Mouse (Mus musculus): ENCODE results near the gene Ankrd52. TPM values are rescaled to one million over a fixed set of nuclear protein-coding genes. Genes with fewer than 3 reads are reported as not detected.
A peak's percentile ranks its signal among the peaks of the same experiment; 100 is the strongest.

The Ankrd52 gene
- total RNA-seq, 4 experiments from 2014 or later: 41.2 to 49.0 (median 44.8) TPM

DNA sequence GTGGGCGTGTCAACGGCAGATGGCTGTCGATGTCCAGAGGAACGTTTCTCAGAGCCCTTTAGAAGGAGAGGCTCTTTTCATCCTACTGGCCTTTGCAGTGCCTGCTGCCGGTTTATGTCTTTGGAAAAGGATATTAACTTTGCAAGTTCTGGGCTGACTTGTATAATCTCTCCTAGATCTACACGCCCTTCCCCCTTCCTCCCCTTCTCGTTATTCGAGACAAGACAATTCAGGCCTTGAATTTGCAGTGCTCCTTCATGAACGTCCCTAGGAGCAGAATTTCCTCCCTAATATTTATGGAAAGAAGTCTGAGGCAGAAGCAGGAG is 7.7 kb upstream of the Ankrd52 start:
- no peak for DNase-seq (ENCODE audit: low spot score in 2 of 2)

DNA sequence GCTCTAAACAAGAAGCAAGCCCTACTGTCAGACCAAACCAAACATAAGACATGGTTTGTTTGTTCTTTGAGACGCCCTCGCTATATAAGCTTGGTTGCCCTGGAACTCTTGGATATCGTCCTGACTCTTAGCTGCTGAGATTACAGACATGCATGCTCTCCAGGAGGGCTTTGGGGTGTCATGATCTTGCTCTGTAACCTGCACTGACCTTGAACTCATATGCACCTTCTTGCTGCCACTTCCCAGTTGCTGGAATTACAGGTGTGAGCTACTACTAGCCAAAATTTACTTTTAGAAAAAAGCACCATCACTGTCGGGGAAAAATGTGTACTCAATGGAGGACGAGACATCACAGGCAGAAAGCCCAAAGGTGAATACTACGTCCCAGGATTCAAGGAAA is 7.3 kb upstream of the Ankrd52 start:
- no peak for DNase-seq (ENCODE audit: low spot score in 2 of 2)

DNA sequence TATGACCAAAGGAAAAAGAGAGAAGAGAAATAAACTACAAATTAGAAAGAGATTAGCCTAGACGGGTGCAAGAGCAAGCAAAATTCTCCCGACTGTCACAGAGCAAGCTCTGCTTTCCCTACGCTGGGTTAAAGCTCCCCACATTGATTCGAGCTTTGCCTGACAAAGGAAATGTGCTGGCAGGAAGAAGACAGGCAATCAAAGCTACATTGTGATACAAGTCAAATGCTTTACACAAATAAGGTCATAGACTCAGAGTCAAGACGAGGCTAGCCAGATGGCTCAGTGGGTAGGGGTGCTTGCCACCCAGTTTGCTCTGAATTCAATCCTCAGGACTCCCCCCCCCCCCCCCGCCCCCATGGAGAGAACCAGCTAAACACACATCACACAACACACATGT is 6.9 kb upstream of the Ankrd52 start:
- DNase-seq (ENCODE audit: low spot score in 2 of 2): no peak

DNA sequence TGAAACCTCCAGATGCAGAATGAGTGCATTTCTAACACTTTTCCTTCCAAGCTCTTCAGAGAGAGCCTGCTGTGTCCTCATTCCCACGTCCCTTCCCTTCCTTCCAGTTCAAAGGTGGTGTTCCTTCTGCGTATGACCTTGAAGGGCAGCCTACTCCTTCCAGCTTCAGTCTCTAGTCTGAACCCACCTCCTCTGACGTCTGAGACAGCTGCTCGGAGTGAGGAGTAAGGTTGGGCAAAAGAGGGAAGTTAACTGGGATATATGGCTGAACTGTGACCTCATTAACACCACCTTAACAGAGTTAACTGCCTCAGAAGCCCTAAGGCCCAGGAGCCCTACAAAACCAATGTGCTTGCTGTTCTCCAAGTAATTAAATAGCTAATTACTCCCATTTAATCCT is 6.3 kb upstream of the Ankrd52 start:
- DNase-seq (ENCODE audit: low spot score in 2 of 2): no peak

DNA sequence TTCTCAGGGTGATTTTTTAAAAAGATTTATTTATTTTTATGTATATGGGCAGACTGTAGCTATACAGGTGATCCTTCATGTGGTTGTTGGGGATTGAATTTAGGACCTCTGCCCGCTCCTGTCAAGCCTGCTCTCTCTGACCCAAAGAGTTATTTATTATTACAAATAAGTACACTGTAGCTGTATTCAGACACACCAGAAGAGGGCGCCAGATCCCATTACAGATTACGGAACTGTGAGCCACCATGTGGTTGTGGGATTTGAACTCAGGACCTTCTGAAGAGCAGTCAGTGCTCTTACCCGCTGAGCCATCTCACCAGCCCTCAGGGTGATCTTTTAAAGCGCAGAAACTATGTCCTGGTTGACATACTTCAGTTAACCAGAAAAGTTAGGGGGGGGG is 4.8 kb upstream of the Ankrd52 start:
- no peak for DNase-seq (ENCODE audit: low spot score in 2 of 2)

DNA sequence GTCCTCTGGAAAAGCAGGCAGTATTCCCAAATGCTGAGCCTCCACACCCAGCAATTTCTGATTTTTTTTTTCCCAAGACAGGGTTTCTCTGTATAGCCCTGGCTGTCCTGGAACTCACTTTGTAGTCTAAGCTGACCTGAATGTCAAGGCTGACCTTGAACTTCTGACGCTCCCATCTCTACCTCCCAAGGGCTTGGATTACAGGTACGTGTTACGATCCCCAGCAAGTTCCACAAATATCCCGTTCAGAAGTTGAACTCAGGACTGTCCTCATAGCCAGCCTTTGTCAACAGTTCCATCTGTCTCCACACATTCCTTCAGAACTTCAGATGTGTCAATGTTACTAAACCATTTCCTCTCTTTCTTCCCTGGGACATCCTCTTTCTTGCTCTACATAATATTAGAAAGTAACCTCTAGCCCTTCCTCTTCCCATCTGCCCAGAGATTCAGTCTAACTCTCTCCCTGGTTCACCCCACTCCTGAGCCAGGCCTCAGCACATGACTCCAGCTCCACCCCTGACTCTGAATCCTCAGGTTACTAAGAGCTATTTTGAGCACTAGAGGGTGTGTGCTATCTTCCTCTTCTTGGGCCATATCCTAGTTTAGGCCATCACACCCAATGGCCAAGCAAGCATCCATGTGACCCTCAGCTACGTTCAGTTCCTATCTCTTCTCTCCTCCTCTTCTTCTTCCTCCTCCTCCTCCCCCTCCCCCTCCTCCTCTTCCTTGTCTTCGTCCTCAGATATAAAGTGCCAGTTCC is 3.7 kb upstream of the Ankrd52 start:
- no peak for DNase-seq (ENCODE audit: low spot score in 2 of 2)

DNA sequence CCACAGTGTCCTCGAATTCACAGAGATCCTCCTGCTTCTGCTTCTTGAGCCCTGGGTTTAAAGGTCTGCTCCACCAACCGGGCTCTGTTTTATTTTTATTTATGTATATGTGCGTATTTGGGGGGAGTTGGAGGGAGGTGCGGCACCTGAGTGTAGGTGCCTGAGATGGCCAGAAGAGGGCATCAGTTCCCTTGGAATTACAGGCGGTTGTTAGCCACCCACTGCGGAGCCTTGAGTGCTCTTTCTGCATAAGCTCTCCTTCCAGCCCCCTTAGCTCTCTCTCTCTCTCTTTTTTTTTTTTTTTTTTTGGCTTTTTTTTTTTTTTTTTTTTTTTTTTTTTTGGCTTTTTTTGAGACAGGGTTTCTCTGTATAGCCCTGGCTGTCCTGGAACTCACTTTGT is 2.5 kb upstream of the Ankrd52 start:
- no peak for DNase-seq (ENCODE audit: low spot score in 2 of 2)

DNA sequence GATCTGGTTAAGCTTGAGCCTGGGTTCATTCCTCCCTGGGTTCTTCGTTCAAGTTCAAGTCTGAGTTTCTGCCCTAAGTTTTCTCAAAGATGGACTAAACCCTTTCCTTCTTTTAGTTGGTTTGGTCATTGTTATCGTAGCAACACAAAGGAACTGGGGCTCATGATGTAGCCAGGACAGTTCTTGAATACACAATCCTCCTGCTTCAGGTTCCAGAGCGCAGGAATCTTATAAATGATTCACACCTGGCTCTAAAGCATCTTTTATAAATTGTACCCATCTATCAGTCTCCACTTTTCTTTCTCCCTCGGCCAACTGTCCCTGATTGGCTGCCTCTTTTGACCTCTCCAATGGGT is 838 bp upstream of the Ankrd52 start:
- no peak for DNase-seq (ENCODE audit: low spot score in 2 of 2)

GRCm38 (mm10) chr10:128377222-128377939 is 466 bp downstream of the Ankrd52 start:
- no peak for DNase-seq (ENCODE audit: low spot score in 2 of 2)

- no peak for DNase-seq (ENCODE audit: low spot score in 2 of 2)
Observed at GRCm38 (mm10) chr10:128377940-128378448, 1.1 kb downstream of the Ankrd52 start.

- no peak for DNase-seq (ENCODE audit: low spot score in 2 of 2)
Observed at GRCm38 (mm10) chr10:128378462-128378861, 1.5 kb downstream of the Ankrd52 start.

DNA sequence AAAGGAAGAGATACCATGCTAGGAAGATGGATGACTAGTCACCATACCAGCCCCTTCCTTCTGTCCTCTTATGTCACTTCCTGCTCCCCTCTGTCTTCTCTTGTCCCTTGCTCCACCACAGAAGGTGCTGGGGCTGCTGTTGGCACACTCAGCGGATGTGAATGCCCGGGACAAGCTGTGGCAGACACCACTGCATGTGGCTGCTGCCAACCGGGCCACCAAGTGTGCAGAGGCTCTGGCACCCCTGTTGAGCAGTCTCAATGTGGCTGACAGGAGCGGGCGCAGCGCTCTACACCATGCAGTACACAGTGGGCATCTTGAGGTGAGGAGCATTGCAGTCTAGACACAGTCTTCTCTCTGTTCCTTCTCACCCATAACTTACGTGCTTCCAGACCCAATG is 2.3 kb downstream of the Ankrd52 start:
- no peak for DNase-seq (ENCODE audit: low spot score in 2 of 2)

- no peak for DNase-seq (ENCODE audit: low spot score in 2 of 2)
Observed at GRCm38 (mm10) chr10:128380565-128380964, 3.6 kb downstream of the Ankrd52 start.

GRCm38 (mm10) chr10:128382482-128382881 is 5.6 kb downstream of the Ankrd52 start:
- DNase-seq (ENCODE audit: low spot score in 2 of 2): no peak

DNA sequence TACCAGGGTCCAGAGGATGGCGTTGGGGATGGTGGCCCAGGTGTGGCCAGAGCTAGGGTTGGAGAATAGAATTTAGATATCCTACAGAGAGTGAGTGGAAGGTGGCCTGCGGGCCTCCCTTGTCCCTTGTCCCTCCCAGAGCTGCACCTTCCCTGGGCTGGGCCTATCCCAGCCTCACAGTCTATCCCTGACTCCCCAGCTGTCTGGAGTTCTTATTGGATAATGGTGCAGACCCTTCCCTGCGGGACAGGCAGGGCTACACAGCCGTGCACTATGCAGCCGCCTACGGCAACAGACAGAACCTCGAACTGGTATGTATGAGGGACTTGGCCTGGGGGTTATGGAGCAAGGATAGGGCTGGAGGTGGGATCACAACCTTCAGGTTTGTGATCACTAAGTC is 9.0 kb downstream of the Ankrd52 start:
- no peak for DNase-seq (ENCODE audit: low spot score in 2 of 2)

GRCm38 (mm10) chr10:128388941-128389340 is 12.0 kb downstream of the Ankrd52 start:
- DNase-seq (ENCODE audit: low spot score in 2 of 2): peak in 1 of 2 experiments; percentile 5

- peak in 1 of 2 experiments; percentile 11 for DNase-seq (ENCODE audit: low spot score in 2 of 2)
Observed at GRCm38 (mm10) chr10:128389570-128389969, 12.7 kb downstream of the Ankrd52 start.

DNA sequence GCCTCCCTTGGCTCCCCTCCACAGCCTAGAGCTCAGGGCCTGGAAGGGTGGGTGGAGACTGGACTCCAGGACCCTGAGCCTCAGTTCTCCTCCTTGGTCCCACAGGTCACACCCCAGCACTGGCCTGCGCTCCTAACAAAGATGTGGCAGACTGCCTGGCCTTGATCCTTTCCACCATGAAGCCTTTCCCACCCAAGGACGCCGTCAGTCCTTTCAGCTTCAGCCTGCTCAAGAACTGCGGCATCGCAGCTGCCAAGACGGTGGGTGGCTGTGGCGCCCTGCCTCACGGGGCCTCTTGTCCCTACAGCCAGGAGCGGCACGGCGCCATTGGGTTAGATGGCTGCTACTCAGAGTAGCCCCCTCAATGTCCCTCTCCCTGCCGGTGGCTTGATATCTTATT is 13.5 kb downstream of the Ankrd52 start:
- DNase-seq (ENCODE audit: low spot score in 2 of 2): peak in 1 of 2 experiments; percentile 26

DNA sequence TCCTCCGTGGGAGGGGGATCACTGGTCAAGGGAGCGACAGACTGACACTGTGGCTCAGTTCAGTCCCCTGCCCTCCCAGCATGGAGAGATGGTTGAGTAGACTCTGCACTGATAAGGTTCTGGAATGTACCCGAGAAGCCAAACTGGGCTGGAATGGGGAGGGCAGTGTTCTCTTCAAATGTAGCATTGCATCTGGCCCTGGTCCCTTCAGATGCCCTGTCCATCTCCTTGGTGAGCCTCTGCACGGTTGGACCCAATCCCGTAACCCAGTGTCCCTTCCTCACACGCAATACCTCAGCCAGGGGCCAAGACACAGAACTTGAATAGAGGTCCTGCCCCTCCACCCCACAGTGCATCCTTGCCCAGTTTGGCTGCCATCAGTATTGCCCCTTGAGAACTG is 14.9 kb downstream of the Ankrd52 start:
- no peak for DNase-seq (ENCODE audit: low spot score in 2 of 2)

DNA sequence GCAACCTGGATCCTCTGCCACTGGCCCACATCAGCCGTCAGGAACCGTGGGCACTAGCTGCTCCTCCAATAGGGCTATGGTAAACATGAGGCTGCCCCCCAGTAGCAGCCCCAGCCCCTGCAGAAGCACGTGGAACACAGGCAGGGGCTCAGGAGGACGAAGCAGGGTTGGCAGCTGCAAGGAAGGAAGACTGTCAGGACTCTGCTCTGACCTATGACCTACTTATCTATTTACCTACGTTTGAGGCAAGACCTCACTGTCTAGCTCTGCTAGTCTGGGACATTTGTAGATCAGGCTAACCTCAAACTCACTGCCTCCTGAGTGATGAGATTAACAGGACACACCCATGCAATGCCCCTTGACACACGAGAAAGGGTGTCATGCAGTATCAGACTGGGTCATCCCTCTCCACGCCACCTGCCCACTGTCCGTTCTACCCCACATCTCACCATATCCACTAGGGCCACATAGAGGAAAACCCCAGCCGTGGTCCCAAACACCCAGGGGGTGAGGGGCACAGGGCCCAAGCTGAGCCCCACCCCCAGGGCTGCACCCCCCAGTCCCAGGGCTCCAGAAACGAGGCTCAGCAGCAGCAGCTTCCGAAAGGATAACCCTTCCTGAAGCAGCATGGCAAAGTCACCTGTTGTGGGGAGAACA is 19.2 kb downstream of the Ankrd52 start:
- no peak for DNase-seq (ENCODE audit: low spot score in 2 of 2)

DNA sequence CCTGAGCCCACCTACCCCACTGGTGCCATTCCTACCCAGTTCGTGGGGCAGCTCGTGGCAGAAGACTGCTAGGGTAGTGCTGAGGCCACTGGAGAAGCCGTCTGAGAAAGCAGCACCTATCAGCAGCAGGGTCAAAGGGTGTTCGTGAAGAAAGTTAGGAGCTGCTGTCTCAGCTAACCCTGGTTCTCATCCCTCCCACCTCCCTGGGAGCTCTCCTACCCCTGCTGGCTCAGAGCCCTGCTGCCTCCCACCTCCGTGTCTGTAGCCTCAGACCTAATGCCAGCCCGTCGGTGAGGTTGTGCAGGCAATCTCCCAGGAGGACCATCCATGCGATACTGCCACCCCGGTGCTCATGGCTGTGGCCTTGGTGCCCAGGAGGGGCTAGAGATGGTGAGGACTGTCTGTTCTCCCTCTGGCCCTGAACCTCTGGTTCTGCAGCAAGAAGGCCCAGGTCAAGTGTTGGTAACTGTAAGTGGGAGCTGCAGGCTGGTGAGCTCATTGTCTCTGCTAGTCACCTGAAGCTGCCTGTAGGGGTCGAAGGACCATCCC is 19.9 kb downstream of the Ankrd52 start:
- DNase-seq (ENCODE audit: low spot score in 2 of 2): peak in 1 of 2 experiments; percentile 24

DNA sequence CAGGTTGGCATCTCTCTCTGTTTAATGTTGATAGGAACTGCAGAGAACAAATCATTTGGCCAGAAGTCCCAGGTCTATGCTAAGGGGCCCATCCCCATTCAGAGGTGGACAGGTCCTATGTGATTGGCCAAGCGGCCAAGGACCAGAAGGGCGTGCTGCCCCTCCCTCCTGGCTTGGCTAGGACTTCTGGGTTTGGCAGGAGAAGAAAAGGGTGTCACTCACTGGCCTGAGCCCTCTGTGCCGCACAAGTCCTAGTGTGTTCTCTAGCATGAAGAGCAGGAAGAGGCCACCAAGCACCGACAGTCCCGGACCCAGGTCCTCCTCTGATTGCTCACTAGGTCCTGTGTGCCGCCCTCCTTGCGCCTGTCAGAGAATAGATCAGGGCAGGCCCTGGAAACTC is 20.6 kb downstream of the Ankrd52 start:
- DNase-seq (ENCODE audit: low spot score in 2 of 2): no peak

All from left cerebral cortex, adult 8-10 months (tissue).